Mouse (Mus musculus) 3T3-L1 (cell line): Measurements from ENCODE around the gene Cfap97d1.
A peak's percentile ranks its signal among the peaks of the same experiment; 100 is the strongest.

Experiments used
- DNase-seq: peaks from one replicate; pipeline ENCODE4 v3.0.0-alpha.2; 2015; ENCODE audit warnings: low read depth, low spot score

The Cfap97d1 gene

DNA sequence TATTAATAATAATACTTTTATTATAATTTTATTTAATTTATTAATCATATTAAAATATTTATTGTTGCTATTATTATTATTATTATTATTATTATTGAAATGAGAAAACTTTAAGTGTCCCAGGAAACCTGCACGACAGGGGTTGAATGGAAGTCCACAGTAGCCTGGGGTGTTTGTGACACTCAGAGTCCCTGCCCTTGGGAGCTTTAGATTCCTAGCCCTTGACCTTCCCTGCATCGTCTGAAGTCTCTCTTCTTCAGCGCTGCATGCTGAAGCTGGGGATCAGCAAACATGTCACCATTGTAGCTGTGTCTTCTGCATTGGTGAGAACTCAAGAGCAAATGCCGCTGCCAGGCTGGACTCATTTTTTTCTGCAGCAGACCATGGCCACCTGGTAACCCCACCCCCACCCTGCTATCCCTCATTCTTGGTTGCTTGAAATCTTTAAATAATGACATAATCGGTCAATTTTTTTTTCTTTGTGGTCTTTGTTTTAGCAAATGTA is 51.4 kb downstream of the Cfap97d1 start:
- no peak for DNase-seq

DNA sequence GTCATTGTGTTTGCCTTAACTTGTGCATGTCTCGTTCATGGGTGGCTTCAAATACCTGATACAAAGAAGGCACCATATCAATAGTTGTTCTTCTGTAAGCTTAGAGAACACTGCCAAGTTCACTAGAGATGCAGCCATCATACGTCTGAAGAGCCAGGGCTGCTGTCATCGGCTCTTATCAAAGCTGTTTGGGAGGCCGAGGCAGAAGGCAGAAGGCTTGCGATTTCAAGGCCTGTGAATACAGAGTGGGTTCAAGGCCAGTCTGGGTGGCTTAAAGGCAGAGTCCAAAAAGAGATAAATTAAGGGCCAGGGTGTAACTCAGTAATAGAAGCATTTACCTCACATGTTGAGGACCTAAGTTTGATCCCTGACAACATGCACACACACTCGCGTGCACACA is 52.3 kb downstream of the Cfap97d1 start:
- no peak for DNase-seq

DNA sequence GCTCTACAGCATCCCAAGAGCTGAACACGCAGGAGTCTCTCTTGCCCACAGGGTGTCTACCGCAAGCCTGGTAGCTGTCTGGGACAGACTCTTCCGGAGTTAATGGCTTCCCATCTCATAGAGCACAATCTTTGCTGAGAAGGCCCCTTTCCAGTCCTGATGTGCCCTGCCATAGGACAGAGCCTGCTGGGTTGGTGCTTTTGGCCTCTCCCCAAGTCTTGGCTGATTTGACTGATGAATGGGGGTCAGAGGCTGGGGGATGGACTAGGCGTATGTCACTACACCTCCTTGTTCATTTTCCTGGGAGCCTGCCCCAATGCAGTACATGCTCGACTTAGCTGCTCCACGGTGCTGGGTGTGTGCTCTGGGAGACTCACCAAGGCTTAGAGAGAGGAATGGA is 53.7 kb downstream of the Cfap97d1 start:
- DNase-seq: no peak

GRCm38 (mm10) chr11:102039487-102040137 is 55.5 kb downstream of the Cfap97d1 start:
- no peak for DNase-seq

GRCm38 (mm10) chr11:102040138-102040524 is 56.1 kb downstream of the Cfap97d1 start:
- peak; percentile 79 for DNase-seq

DNA sequence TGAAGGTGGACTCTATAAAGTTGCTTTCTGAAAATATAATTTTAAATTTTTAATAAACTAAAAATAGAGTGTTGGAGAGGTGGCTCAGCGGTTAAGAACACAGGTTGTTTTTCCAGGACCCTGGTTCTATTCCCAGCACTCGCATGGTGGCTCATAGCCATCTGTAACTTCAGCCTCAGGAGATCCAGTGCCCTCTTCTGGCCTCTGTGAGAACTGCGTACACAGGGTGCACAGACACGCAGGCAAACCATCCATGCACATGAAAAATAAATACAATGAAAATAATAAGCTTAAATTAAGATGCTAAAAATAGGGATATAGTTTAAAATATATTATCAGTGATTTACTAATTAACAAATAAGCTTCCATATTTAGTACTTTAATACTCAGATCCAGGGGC is 56.6 kb downstream of the Cfap97d1 start:
- peak; percentile 27 for DNase-seq

- no peak for DNase-seq
Observed at GRCm38 (mm10) chr11:102041350-102041949, 57.4 kb downstream of the Cfap97d1 start, which contains the start of gene Cd300lg. TSS of gene Cd300lg (plus strand) at chr11:102041509.
